Mouse (Mus musculus): ENCODE results near the gene Gtf2h3. TPM values are rescaled to one million over a fixed set of nuclear protein-coding genes. Genes with fewer than 3 reads are reported as not detected.
"Not testable (repeated sequence)": the region's sequence is repeated elsewhere in the genome, so short reads cannot be mapped to it uniquely, and the experiment has no call there.

Gene Gtf2h3
- total RNA-seq (2021) = 10 to 100 TPM; 28.3 to 30.7 TPM
- long read RNA-seq, transcript Gtf2h3-201 (13 exons, 2,672 nt) = major isoform, 25 of 33 reads
- long read RNA-seq, partial matches to known transcripts = 1 of 33 reads
- long read RNA-seq, other reads (novel, unspliced or antisense) = 7 of 33 reads

DNA sequence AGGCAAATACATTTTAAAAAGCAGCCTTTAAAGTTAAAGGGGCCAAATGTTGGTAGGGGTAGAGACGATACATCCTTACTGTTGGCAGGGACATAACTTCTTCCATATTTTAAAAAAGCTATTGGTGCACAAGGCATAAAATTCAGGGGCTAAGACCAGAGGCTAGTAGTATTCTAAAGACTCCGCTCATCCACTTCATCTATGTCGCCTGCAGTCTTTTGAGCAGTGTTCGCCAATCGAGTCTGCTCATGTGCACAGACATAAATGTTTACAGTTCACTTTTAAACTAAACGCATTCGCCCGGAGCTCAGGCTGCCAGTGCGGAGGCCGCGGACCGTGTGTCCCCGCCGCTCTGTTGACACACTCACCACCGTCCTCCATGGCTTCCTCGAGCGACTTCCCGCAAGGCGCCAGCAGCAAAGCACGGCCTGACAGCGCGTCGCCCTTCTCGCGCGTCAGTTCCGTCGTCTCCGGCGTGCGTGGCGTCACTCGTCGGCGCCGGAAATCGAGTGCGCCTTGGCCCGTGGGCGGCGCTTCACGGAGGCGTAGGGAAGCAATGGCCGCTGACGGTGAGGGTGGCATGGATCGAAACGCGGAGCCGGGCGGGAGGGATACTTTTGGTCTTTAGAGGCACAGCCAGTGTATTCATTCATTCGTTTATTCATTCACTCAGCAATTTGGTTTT, at the start of gene Gtf2h3, which contains the start of gene Eif2b1:
Gene Gtf2h3 (plus strand): TSS at position 508 of the 685 bp plus-strand sequence.
Gene Eif2b1 (minus strand): TSS at position 499 of the 685 bp plus-strand sequence.
- peak; percentile 89 to 97 for DNase-seq (ENCODE audit: low spot score in 2 of 2)

DNA sequence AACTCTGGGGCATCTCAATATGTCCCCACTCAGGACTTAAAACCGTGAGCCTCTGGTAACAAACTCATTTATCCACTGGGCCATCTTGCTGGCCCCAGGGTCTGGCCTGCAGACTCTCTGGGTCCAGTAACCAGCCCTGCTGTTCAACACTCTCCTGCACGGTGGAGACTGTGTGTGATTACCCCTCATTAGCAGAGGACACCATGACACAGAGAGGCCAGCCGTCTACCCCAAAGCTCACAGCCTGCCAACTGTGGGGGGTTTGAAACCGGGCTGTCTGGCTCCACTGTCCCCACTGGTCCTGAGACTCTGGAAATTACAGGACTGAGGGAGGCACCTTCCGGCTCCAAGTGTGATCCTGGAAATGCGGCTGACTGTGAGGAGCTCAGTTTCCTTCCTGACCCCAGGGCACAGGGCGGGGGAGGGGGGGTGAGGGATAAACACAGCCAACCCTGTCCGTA, 49.7 kb upstream of the Gtf2h3 start:
- DNase-seq (ENCODE audit: low spot score in 2 of 2) = no peak

DNA sequence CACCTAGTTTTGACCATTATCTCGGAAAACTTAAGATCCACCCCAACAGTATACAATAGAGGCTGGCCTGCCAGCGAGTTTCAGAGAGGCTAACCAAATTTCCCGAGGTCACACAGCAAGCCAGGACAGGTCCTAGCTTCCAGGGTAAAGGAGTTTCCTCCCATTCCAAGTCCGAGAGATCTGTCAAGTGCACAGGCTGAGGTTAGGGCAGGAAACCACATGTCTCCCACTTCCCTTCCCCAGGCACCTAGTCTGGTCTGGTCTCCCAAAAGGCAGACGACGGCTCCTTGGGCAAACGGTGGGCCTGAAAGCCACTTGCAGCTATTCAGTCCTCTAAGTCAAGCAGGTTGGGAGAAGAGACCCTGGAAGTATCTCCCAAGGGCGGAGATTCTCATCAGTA, 49.2 kb upstream of the Gtf2h3 start:
- no peak for DNase-seq (ENCODE audit: low spot score in 2 of 2)

DNA sequence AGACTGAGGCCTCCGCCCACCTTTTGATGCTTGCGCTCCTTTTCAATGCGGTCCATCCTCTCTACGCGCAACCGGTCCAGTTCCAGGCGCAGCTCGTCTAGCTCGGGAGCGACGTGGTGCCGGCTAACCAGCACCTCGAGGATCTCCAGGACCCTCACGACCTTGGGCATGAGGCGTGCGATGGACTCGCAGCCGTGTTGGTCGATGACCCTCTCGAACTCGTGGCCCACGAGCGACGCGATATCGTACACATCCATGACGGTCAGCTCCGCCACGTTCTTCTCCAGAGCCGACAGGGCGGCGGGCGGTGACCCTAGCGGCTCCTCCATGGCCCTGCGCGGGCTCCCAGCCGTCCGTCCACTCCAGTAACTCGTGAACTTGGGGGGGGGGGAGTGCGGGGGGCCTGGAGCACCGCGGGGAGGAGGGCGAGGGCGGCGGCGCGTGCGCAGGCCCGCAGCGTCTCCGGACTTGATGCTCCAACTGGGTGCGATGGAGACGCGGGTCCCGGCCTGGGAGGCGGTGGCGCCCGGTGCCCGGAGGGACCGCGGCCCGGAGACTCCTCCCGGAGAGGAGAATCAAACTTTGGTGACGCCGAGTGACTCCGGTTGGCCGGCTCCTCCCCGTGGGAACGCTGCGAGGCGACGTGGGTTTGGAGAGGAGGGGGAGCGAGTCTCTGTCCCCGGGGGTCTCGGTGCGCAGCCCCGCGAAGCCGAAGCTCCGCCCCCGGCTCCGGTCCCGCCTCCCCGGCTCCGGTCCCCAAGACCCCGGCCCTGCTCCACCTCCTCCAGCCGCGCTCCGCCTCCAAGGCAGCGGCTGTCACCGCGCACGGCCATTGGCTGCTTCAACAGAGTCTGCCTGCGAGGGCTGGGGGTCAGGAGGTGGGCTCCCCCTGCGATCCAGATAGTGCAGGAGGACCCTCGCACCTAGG, 48.0 kb upstream of the Gtf2h3 start, which contains the start of gene Rilpl1:
Gene Rilpl1 (minus strand): TSS at position 737 of the 928 bp plus-strand sequence.
- peak; percentile 81 to 83 for DNase-seq (ENCODE audit: low spot score in 2 of 2)

DNA sequence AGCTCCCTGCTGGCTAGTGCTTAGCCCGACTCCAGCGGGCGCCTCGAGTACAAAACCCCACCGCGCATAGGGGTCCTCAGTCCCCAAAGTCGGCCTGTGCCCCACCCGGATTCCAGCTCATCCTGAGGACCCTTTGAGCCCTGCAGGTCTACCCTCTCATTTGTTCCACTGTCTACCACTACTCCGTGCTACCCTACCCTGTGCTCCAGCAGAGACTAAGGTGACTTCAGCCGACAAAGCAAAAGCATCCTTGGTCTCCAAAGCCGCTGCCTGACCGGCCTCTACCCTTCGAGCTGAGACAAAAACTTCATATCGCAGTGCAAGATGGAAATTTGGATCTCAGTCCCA, 47.4 kb upstream of the Gtf2h3 start:
- no peak for DNase-seq (ENCODE audit: low spot score in 2 of 2)

DNA sequence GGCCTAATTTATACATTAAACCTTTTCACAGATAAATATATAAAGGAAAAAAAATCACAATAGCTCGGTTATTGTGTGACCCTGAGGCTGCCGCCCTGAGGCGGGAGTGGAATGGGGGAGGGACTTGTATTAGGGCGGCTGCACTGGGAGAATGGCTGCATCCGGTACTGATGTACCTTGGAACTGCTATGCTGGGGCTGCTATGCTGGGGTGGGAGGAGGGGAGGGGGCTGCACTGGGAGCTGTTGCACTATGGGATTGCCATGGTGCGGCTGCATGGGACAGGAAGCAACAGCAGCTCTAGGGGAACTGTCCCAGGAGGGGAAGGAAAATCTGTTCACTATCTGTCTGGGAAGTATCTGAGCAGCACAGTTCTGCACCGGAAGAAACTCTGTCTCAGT, 46.5 kb upstream of the Gtf2h3 start:
- no peak for DNase-seq (ENCODE audit: low spot score in 2 of 2)

DNA sequence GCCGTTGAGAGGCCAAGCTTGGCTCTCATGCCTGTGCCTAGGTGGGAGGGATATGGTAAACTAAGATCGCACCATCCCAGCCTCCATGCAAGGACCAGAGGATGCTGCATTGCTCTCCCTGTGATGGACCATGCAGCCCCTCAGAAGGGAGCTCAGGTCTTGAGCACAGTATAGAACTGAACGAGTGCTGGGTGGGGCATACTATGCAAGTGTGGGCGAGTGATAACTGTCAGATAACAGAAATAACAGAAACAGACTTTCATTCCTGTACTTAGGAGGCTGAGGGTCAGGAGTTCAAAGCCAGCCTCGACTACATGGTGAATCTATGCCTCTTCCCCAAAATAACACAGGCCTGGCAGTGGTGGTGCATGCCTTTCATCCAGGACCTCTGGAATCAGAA, 43.9 kb upstream of the Gtf2h3 start:
- no peak for DNase-seq (ENCODE audit: low spot score in 2 of 2)

DNA sequence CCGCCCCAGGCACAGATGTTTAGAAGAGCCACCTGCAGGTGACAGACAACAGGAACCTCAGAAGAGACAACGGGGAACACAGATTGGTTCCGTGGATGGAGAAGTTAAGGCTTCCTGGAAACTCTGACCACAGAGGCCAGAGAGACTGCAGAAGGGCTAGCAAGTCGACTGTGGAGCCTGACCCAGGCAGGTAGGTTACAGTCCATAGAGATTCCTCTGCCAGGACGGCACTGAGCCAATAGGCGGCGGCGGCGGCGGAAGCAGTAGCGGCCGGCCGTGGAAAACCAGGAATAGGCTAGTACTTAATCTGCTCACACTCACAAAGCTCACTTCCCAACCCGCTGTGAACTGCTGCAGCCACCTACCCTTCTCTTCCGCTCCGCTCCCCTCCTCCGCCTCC, 42.2 kb upstream of the Gtf2h3 start:
- peak in 1 of 2 experiments; percentile 36 for DNase-seq (ENCODE audit: low spot score in 2 of 2)

DNA sequence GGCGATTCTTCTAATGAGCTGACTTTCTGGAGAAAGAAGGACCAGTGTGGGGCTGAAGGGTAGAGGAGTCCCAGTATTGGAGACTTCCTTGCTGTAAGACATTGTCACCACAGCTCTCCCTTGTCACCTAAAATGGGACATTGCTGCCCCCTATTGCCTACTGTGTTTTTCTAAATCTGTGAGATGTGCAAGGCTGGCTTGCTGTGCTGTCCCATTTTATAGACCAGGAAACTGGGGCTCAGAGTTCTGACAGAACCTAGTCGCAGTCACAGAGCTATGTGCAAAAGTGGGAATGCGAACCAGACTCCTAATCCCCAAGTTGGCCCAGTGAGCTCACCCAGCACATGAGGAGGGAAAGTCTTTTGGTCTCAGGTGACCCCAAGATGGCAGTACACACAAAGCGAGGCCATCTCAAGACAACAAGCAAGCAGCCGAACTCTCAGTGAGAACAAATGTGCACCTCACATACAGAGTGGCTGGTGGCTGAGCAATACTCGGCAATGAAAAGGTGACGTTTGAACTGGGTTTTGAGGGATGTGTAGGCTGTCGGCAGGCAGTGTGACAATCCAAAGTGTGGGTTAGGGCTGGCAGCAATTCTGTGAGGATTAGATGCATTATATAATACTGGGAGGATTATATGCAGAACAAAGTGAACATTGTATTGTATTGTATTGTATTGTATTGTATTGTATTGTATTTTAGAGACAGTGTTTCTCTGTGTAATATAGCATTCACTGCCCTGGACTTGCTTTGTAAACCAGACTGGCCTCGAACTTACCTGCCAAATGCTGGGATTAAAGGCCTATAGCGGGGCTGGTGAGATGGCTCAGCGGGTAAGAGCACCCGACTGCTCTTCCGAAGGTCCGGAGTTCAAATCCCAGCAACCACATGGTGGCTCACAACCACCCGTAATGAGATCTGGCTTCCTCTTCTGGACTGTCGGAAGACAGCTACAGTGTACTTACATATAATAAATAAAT, 39.8 kb upstream of the Gtf2h3 start:
- peak; percentile 67 to 87 for DNase-seq (ENCODE audit: low spot score in 2 of 2)

DNA sequence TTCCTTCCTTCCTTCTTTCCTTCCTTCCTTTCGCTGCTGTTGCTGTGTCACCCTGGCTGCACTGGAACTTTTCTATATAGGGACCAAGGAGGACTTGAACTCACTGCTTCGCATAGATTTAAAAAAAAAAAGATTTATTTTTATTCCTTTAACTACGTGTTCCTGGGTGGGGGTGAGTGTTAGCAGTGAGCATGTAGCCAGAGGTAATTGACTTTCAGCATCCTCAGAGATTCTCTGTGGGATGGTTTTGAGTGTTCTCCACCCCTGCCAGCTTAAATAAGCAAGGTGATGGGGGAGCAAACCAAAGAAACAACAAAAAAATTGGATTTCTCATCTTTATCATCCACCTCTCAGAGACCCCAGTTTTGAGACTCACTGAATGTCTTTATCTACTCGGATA, 39.0 kb upstream of the Gtf2h3 start:
- no peak for DNase-seq (ENCODE audit: low spot score in 2 of 2)

DNA sequence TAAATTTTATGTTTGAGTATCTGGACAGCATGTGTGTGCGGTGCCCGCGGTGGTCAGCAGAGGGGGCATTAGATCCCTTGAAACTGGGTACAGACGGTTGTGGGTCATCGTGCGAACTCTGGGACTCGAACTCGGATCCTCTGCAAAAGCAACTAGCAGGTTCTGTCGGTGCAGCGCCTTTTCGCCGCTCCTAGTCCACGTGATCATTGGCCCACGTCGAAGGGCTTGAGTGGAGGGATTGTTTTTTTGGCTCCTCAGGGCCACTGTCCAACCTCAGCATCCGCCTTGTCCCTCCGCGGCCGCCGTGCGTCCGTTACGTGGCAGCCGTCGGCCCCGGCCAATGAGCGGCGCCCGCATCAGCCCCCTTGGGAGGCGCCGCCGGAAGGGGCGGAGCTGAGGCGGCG, 38.6 kb upstream of the Gtf2h3 start, which contains the start of gene Tmed2:
Gene Tmed2 (plus strand): TSS at position 313 of the 404 bp plus-strand sequence.
- peak; percentile 95 to 98 for DNase-seq (ENCODE audit: low spot score in 2 of 2)

DNA sequence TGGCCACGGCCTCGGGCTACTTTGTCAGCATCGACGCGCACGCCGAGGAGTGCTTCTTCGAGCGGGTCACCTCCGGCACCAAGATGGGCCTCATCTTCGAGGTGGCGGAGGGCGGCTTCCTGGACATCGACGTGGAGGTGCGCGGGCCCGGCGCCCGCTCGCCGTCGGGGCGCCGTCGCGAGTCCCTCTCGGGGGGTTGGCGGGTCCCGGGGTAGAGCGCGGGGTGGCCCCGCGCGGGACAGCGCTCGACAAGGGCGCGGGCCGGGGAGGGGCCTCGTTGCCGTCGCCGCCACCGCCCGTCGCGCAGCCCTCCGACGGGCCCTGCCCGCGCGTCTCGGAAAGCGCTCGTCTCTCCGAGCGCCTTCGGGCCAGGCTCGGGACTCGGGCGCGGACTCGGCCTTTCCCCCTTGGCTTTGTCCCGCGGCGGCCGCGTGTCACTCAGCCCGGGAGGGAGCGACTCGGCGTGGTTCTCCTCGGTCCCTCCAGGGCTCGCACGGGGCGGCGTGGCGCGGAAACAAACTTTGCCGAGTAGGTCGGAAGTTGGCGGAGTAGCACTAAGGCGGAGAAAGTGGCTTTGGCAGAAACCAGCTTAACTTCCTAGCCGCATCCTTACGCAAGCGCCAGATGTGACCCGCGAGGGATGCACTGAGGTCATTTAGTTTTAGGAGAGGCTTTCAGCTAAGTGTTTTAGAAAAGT, 37.9 kb upstream of the Gtf2h3 start:
- peak in 1 of 2 experiments; percentile 46 for DNase-seq (ENCODE audit: low spot score in 2 of 2)

DNA sequence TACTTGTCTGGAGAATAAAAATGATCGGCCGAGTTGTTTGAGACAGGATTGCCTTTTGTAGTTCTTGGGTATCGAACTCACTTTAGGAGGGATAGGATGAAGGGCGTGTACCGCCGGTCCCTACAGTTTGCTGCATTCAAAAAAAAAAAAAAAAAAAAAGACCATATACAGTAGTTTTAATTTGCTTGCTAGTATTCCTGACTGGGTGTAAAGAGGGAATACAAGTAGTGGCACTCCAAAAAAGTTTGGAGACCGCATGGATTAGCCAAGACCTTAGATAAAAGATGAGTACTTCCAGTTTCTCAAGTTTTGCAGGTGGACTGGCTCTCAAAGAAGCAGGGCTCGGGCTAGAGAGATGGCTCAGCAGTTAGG, 37.4 kb upstream of the Gtf2h3 start:
- no peak for DNase-seq (ENCODE audit: low spot score in 2 of 2)

DNA sequence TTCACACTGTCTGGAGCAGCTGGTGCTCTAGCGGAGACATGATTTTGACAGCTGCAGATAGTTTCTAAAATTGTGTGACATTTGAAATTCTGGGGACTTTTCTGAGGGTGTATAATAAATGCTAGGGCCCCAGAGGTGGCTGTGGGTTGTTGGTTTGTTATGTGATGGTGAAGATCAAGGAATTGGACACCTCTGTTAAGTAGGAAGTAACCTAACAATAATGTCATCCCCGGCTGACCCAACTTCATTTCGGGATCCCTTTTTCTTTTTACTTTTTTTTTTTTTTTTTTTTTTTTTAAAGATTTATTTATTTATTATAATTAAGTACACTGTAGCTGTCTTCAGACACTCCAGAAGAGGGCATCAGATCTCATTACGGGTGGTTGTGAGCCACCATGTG, 28.2 kb upstream of the Gtf2h3 start:
- not testable (repeated sequence) for DNase-seq (ENCODE audit: low spot score in 2 of 2)

DNA sequence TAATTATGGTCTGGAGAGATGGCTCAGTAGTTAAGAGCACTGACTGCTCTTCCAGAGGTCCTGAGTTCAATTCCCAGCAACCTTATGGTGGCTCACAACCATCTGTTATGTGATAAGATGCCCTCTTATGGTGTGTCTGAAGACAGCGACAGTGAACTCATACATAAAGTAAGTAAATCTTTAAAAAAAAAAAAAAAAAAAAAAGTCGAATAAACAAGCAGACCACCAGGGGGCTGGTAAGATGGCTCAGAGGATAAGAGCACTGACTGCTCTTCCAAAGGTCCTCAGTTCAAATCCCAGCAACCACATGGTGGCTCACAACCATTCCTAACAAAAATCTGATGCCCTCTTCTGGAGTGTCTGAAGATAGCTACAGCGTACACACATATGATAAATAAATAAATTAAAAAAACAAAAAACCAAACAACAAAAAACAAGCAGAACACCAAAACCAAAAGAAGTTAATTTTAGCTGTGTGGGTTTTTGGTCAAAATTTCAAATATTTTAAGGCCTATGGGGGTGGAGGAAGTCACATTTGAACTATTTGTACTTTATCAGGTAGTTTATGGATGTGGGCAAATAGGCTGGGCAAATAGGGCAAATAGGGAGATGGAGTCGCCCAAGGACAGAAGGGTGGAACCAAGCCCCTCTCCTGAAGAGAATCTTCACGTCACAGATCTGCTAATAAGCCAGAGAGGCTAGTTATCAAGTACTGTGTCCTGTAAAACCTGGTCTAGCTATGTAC, 27.4 kb upstream of the Gtf2h3 start:
- not testable (repeated sequence) for DNase-seq (ENCODE audit: low spot score in 2 of 2)

DNA sequence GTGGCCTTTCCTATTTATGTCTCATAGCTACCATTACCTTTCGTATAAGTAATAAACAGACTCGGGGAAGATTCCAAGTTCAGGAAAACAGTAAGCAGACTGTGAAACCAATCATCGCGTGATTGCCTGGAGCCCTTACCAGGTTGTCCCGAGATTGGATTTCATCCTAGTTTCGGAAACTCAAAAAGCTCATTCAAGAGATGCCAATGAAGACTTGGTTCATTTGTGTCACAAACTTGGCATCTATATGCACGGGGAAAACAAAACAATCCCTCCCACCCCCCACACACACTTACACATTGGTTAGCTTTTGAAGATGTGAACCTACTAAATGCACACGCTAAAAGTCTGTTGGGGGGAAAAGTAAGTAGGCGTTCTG, 26.9 kb upstream of the Gtf2h3 start:
- DNase-seq (ENCODE audit: low spot score in 2 of 2) = no peak

DNA sequence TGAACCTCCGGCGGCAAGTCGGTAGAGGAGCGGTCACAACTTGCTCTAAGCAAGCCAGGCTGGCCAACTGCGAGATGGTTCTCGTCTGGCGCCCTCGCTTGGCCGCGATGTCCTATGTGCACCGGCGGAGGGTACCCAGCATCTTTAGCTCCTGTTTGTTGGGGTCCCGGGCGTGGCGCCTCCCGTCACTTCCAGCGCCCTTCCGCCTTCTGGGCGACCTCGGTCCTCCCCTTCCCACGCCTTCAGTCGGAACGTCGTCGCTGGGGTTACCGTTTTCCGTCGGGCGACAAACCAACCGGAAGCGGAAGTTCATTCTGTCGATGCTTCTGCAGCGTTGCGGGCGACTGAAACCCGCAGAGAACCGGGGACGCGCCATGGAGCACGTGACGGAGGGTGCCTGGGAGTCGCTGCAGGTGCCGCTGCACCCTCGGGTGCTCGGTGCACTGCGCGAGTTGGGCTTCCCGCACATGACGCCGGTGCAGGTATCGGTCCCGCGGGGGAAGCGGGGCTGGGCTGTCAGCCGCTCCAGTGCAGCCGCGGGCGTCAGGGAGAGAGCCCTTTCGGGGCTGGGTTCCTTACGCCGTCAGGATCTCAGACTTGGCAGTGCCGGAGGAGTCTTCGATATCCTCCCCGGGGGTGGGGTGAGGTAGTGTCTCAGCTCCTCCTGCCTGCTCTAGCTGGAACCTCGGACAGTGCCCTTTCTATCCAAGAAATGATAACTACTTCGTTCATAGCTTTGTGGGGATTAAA, 26.2 kb upstream of the Gtf2h3 start, which contains the start of gene Ddx55:
Gene Ddx55 (plus strand): TSS at position 307 of the 750 bp plus-strand sequence.
- DNase-seq (ENCODE audit: low spot score in 2 of 2) = peak; percentile 87 to 91

DNA sequence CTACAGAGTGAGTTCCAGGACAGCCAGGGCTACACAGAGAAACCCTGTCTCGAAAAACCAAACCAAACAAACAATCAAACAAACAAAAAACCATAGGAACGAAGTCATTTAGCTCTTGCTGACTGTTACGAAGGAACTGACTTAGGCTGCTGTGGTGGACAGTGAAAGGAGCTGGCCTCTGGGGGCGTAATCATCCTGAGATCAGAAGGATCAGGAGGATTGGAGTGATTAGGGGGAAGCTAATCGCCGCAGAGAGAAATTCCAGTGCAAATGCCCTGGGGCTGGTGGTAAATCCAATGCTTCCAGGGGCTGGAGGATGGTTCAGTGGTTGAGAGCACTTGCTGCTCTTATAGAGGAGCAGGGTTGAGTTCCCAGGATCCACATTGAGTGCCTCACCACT, 25.3 kb upstream of the Gtf2h3 start:
- no peak for DNase-seq (ENCODE audit: low spot score in 2 of 2)
